Mouse (Mus musculus) WW6 (cell line): ENCODE data around the gene Wnt9a.
A peak's percentile ranks its signal among the peaks of the same experiment; 100 is the strongest.

Experiments
- DNase-seq: peaks from one replicate; pipeline ENCODE4 v3.0.0-alpha.2; 2013; ENCODE audit warnings: low read depth, low spot score

The Wnt9a gene

GRCm38 (mm10) chr11:59302700-59303569 is 3.8 kb upstream of the Wnt9a start:
- DNase-seq, result no peak

GRCm38 (mm10) chr11:59305008-59305820 is 1.5 kb upstream of the Wnt9a start:
- no peak for DNase-seq

GRCm38 (mm10) chr11:59305821-59306215 is 910 bp upstream of the Wnt9a start:
- DNase-seq, result no peak

- no peak for DNase-seq
Measured at GRCm38 (mm10) chr11:59307422-59308163, 865 bp downstream of the Wnt9a start.

GRCm38 (mm10) chr11:59308164-59308542 is 1.4 kb downstream of the Wnt9a start:
- DNase-seq, result no peak

- no peak for DNase-seq
Measured at GRCm38 (mm10) chr11:59308625-59309024, 1.9 kb downstream of the Wnt9a start.

- no peak for DNase-seq
Measured at GRCm38 (mm10) chr11:59309106-59309805, 2.5 kb downstream of the Wnt9a start.

GRCm38 (mm10) chr11:59309976-59310375 is 3.2 kb downstream of the Wnt9a start:
- DNase-seq, result no peak

- DNase-seq, result no peak
Measured at GRCm38 (mm10) chr11:59312060-59312459, 5.3 kb downstream of the Wnt9a start.

GRCm38 (mm10) chr11:59312501-59312900 is 5.8 kb downstream of the Wnt9a start:
- no peak for DNase-seq

- DNase-seq, result no peak
Measured at GRCm38 (mm10) chr11:59313029-59313811, 6.5 kb downstream of the Wnt9a start.

- no peak for DNase-seq
Measured at GRCm38 (mm10) chr11:59313944-59314343, 7.2 kb downstream of the Wnt9a start.

GRCm38 (mm10) chr11:59316517-59316916 is 9.8 kb downstream of the Wnt9a start:
- DNase-seq, result no peak

GRCm38 (mm10) chr11:59322988-59323387 is 16.3 kb downstream of the Wnt9a start:
- no peak for DNase-seq

- no peak for DNase-seq
Measured at GRCm38 (mm10) chr11:59324777-59325176, 18.0 kb downstream of the Wnt9a start.

- DNase-seq, result no peak
Measured at GRCm38 (mm10) chr11:59327625-59328024, 20.9 kb downstream of the Wnt9a start.

GRCm38 (mm10) chr11:59329616-59330015 is 22.9 kb downstream of the Wnt9a start:
- DNase-seq, result no peak

GRCm38 (mm10) chr11:59330560-59330959 is 23.8 kb downstream of the Wnt9a start:
- DNase-seq, result peak; percentile 65

GRCm38 (mm10) chr11:59331167-59331869 is 24.6 kb downstream of the Wnt9a start:
- DNase-seq, result no peak

GRCm38 (mm10) chr11:59332938-59333337 is 26.2 kb downstream of the Wnt9a start:
- no peak for DNase-seq
